Mouse (Mus musculus): ENCODE results near the gene Klk1b1.

- TF ChIP-seq CTCF (IDR thresholded peaks at IDR 0.05; ENCODE audit: borderline replicate concordance, insufficient read depth, low read length), result no peak
- TF ChIP-seq POLR2A (IDR thresholded peaks at IDR 0.05; ENCODE audit: low read depth, low read length), result no peak
Observed at GRCm38 (mm10) chr7:43967612-43968011, 1.1 kb downstream of the Klk1b1 start.
